Mouse (Mus musculus) erythroblast, embryonic 14.5 days (primary cell): ENCODE measurements at regions not wholly inside any gene's neighbourhood (a gene's known extent, or its start where the extent isn't known, plus 50 kb on each side); places are given as distances from the start of the nearest gene placed in this dataset.

Source experiments
- GATA1 ChIP-seq: IDR thresholded peaks from 2 replicates; pipeline ENCODE4 v1.6.1; 2012; ENCODE audit warnings: low read length, inconsistent platforms, mixed read lengths
- TAL1 ChIP-seq: IDR thresholded peaks from 3 replicates; pipeline ENCODE4 v1.6.1; 2012; ENCODE audit warnings: low read length, inconsistent platforms, mixed read lengths

- TF ChIP-seq GATA1 (no peak), TAL1 (no peak)
Observed at GRCm38 (mm10) chr7:73635422-73635821, 93.8 kb upstream of the Chd2 start.
